Mouse (Mus musculus): Measurements from ENCODE around the gene Smoc1. TPM values are rescaled to one million over a fixed set of nuclear protein-coding genes. Genes with fewer than 3 reads are reported as not detected.

Gene Smoc1
- polyA plus RNA-seq, 1 experiment from 2014 or later, result 1.6 TPM

DNA sequence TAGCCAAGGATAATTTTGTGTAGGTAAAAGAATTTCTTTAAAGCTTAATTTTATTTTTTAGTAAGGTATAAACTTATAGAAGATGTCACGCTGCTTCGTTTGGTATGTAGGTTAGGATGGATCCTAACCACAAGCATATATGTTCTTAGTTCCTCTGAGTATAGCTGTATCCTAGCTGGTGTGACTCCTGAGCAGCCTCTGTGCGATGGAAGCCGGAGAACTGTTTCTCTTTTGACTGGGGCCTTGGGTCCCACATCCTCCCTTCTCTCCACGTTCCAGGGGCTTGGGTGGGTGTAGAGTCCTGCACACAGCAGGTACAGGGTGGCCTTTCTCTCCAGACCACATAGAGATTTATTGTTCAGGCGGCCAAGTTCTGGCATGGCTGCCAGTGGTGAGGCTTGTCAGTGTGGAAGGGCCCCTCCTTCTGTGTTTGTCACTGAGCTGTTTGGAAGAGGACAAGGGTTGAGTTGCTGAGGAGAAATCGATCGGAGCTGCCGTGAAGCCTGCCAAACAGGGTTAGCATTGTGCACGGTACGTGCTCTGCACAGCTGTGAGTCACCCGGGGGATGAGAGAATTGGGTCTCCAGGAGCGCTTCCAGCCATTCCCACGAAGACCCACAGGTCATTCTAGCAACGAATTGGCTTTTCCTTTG is 6.9 kb downstream of the Smoc1 start:
- Histone ChIP-seq H3K4me1 (replicated peaks; ENCODE audit: control insufficient read depth, insufficient read depth, low read length) (no peaks in the 10 kb centered on the region), H3K4me2 (ENCODE audit: low read depth, low read length) (no peak overlapping the region), H3K4me3 (ENCODE audit: low read length) (no peak overlapping the region), H3K27me3 (ENCODE audit: control insufficient read depth, insufficient read depth, low read depth, low read length) (peaks cover under 1% of the 10 kb centered on the region), H3K9ac (ENCODE audit: low read length) (no peak overlapping the region), H3K27ac (ENCODE audit: low read length) (no peak overlapping the region), H3K9me3 (ENCODE audit: control insufficient read depth, low read length) (no peaks in the 10 kb centered on the region), H3K36me3 (ENCODE audit: control insufficient read depth, insufficient read depth, low read length) (no peaks in the 10 kb centered on the region)
- no peak for ATAC-seq (ENCODE audit: low read depth)
- 64% methylated on average over 15 of the region's 15 CpGs for WGBS

GRCm38 (mm10) chr12:81034042-81034417 is 7.4 kb downstream of the Smoc1 start:
- Histone ChIP-seq H3K27ac (ENCODE audit: low read length) (no peak overlapping the region), H3K4me1 (replicated peaks; ENCODE audit: control insufficient read depth, insufficient read depth, low read length) (no peaks in the 10 kb centered on the region), H3K9me3 (ENCODE audit: control insufficient read depth, low read length) (no peaks in the 10 kb centered on the region), H3K9ac (ENCODE audit: low read length) (no peak overlapping the region), H3K4me3 (ENCODE audit: low read length) (no peak overlapping the region), H3K27me3 (ENCODE audit: control insufficient read depth, insufficient read depth, low read depth, low read length) (no peaks in the 10 kb centered on the region; the same call in 1 of the 2 replicates), H3K4me2 (ENCODE audit: low read depth, low read length) (no peak overlapping the region), H3K36me3 (ENCODE audit: control insufficient read depth, insufficient read depth, low read length) (no peaks in the 10 kb centered on the region)
- 77% methylated on average over 4 of the region's 4 CpGs for WGBS
- no peak for ATAC-seq (ENCODE audit: low read depth)

DNA sequence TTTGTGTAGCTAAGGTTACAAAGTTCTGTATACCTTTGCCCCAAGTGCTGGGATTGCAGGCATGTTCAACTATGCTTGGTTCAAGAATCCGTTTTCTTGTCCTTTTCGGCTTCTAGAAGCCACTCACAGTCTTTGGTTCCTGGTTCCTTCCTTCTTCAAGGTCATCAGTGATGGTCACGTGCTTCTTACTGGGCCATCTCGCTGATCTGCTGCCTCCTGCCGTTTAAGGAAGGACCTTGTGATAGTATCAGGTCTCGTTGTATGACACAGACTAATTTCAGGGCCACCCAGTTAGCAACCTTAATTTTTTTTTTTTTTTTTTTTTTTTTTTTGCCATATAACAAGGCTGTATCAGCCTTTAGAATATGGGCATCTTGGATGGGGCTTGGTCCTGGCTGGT is 9.2 kb downstream of the Smoc1 start:
- H3K36me3 ChIP-seq (ENCODE audit: control insufficient read depth, insufficient read depth, low read length), result no peaks in the 10 kb centered on the region
- no peaks in the 10 kb centered on the region for H3K9me3 ChIP-seq (ENCODE audit: control insufficient read depth, low read length)
- H3K4me1 ChIP-seq (replicated peaks; ENCODE audit: control insufficient read depth, insufficient read depth, low read length), result no peaks in the 10 kb centered on the region
- H3K4me2 ChIP-seq (ENCODE audit: low read depth, low read length), result no peak overlapping the region
- ATAC-seq (ENCODE audit: low read depth), result no peak
- H3K4me3 ChIP-seq (ENCODE audit: low read length), result no peak overlapping the region
- WGBS, result 77% methylated on average over 6 of the region's 6 CpGs
- H3K27me3 ChIP-seq (ENCODE audit: control insufficient read depth, insufficient read depth, low read depth, low read length), result no peaks in the 10 kb centered on the region
- no peak overlapping the region for H3K27ac ChIP-seq (ENCODE audit: low read length)
- H3K9ac ChIP-seq (ENCODE audit: low read length), result no peak overlapping the region

DNA sequence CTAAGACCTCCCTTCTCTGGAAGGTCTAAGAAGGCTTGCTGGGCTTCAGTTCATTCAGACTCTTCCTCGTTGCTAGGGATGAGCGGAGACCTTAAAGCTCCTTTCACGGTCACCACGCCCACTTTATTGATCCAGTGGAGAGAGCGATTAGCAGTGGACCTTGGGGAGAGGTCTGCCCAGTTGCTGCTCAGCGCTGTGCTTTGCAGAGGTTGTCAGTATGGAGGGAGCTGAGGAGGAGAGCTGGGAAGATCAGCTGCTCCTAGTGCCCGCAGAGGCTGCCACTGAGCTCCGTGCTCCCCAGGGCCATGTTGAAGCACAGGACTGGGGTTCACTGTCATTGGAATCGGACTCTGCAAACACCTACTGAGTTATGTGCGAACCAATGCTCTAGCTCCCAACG is 17.0 kb downstream of the Smoc1 start:
- 78% methylated on average over 11 of the region's 11 CpGs for WGBS
- Histone ChIP-seq H3K4me2 (ENCODE audit: low read depth, low read length) (no peak overlapping the region), H3K4me1 (replicated peaks; ENCODE audit: control insufficient read depth, insufficient read depth, low read length) (no peaks in the 10 kb centered on the region), H3K9ac (ENCODE audit: low read length) (no peak overlapping the region), H3K36me3 (ENCODE audit: control insufficient read depth, insufficient read depth, low read length) (no peaks in the 10 kb centered on the region), H3K9me3 (ENCODE audit: control insufficient read depth, low read length) (no peaks in the 10 kb centered on the region), H3K4me3 (ENCODE audit: low read length) (no peak overlapping the region), H3K27me3 (ENCODE audit: control insufficient read depth, insufficient read depth, low read depth, low read length) (no peaks in the 10 kb centered on the region), H3K27ac (ENCODE audit: low read length) (no peak overlapping the region)
- ATAC-seq (ENCODE audit: low read depth), result no peak

- Histone ChIP-seq H3K27me3 (ENCODE audit: control insufficient read depth, insufficient read depth, low read depth, low read length) (no peaks in the 10 kb centered on the region), H3K4me1 (replicated peaks; ENCODE audit: control insufficient read depth, insufficient read depth, low read length) (no peaks in the 10 kb centered on the region), H3K4me3 (ENCODE audit: low read length) (no peak overlapping the region), H3K27ac (ENCODE audit: low read length) (no peak overlapping the region), H3K9me3 (ENCODE audit: control insufficient read depth, low read length) (no peaks in the 10 kb centered on the region), H3K36me3 (ENCODE audit: control insufficient read depth, insufficient read depth, low read length) (no peaks in the 10 kb centered on the region), H3K9ac (ENCODE audit: low read length) (no peak overlapping the region), H3K4me2 (ENCODE audit: low read depth, low read length) (no peak overlapping the region)
- WGBS, result 80% methylated on average over 5 of the region's 5 CpGs
- no peak for ATAC-seq (ENCODE audit: low read depth)
These were observed 20.3 kb downstream of the Smoc1 start for GRCm38 (mm10) chr12:81046926-81047325.

DNA sequence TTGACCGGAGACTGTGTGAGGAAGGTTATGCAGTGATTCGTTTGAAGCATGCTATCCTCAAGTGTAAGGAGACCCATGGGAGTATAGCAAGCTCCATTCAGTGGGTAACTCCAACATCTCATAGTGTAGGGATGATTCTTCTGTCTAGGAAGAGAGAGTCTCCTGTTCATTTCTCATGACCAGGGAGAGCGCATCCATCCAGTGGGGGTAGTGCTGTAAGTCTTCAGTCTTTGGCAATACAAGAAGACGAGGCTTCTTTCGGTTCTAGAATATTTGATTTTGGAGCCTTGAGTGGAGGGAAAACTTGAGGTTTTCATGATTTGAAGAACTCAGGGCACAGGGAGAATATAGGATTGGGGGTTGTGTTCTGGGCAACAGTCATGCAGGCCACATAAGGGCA is 23.1 kb downstream of the Smoc1 start:
- no peaks in the 10 kb centered on the region for H3K4me1 ChIP-seq (replicated peaks; ENCODE audit: control insufficient read depth, insufficient read depth, low read length)
- WGBS, result 84% methylated on average over 5 of the region's 5 CpGs
- no peaks in the 10 kb centered on the region for H3K27me3 ChIP-seq (ENCODE audit: control insufficient read depth, insufficient read depth, low read depth, low read length)
- no peaks in the 10 kb centered on the region for H3K36me3 ChIP-seq (ENCODE audit: control insufficient read depth, insufficient read depth, low read length)
- no peak overlapping the region for H3K4me2 ChIP-seq (ENCODE audit: low read depth, low read length)
- no peaks in the 10 kb centered on the region for H3K9me3 ChIP-seq (ENCODE audit: control insufficient read depth, low read length)
- H3K27ac ChIP-seq (ENCODE audit: low read length), result no peak overlapping the region
- no peak overlapping the region for H3K9ac ChIP-seq (ENCODE audit: low read length)
- H3K4me3 ChIP-seq (ENCODE audit: low read length), result no peak overlapping the region
- no peak for ATAC-seq (ENCODE audit: low read depth)

DNA sequence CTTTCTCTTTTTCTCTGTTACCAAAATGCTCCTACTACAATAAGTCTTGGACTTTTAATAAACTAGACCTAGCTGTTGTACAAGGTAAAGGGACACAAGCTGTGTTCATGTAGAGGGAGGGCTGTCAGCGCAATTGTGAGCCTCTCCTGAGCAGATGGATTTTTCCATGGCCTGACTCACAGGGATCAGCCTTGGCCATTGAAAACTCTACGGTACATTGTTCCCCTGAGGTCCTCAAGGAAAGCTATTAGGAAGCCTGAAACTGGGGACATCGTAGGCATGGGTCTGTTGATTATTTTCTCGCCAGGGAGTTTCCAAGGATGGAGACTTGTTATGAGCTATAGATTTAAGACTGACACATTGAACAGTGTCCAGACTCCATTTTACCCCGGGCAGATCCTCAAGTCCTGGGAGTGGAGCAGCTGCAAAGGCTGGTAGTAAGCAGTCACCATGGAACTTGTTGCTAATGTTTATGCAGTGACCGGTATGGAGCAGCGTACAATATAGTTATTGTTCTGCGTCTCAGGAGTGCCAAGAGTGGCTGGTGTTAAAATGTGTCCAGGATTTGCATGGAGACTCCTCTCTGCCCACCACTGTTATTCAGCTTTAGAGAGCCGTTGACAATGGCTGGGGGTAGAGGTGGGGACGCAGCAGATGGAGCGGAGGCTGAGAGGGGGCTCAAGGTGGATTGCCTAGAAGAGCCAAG is 28.5 kb downstream of the Smoc1 start:
- Histone ChIP-seq H3K4me1 (replicated peaks; ENCODE audit: control insufficient read depth, insufficient read depth, low read length) (no peaks in the 10 kb centered on the region), H3K9me3 (ENCODE audit: control insufficient read depth, low read length) (no peaks in the 10 kb centered on the region), H3K4me2 (ENCODE audit: low read depth, low read length) (no peak overlapping the region), H3K4me3 (ENCODE audit: low read length) (no peak overlapping the region), H3K27ac (ENCODE audit: low read length) (no peak overlapping the region), H3K9ac (ENCODE audit: low read length) (no peak overlapping the region), H3K27me3 (ENCODE audit: control insufficient read depth, insufficient read depth, low read depth, low read length) (no peaks in the 10 kb centered on the region), H3K36me3 (ENCODE audit: control insufficient read depth, insufficient read depth, low read length) (no peaks in the 10 kb centered on the region)
- WGBS, result 67% methylated on average over 11 of the region's 11 CpGs
- no peak for ATAC-seq (ENCODE audit: low read depth)

DNA sequence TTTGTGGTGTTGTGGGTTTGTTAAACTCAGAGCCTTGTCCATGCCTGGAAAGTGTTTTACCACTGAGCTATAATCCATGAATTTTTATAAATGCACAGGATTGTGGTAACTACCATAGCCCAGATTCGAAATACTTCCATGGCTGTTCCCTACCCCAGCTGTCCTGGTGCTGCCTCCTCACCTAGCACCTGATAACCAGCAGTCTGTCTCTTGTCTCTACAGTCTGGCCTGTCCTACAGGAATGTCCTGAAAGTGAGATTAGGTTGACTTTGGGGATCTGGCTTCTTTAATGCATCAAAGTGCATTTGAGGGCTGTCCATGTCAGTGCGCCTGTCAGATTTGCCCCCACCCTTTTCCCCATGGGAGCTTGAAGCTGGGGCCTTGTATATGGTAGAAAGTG is 29.2 kb downstream of the Smoc1 start:
- H3K27ac ChIP-seq (ENCODE audit: low read length), result no peak overlapping the region
- no peaks in the 10 kb centered on the region for H3K27me3 ChIP-seq (ENCODE audit: control insufficient read depth, insufficient read depth, low read depth, low read length)
- no peaks in the 10 kb centered on the region for H3K4me1 ChIP-seq (replicated peaks; ENCODE audit: control insufficient read depth, insufficient read depth, low read length)
- 77% methylated on average over 2 of the region's 2 CpGs for WGBS
- no peak overlapping the region for H3K9ac ChIP-seq (ENCODE audit: low read length)
- H3K4me2 ChIP-seq (ENCODE audit: low read depth, low read length), result no peak overlapping the region
- no peak overlapping the region for H3K4me3 ChIP-seq (ENCODE audit: low read length)
- no peaks in the 10 kb centered on the region for H3K36me3 ChIP-seq (ENCODE audit: control insufficient read depth, insufficient read depth, low read length)
- H3K9me3 ChIP-seq (ENCODE audit: control insufficient read depth, low read length), result no peaks in the 10 kb centered on the region
- ATAC-seq (ENCODE audit: low read depth), result no peak

DNA sequence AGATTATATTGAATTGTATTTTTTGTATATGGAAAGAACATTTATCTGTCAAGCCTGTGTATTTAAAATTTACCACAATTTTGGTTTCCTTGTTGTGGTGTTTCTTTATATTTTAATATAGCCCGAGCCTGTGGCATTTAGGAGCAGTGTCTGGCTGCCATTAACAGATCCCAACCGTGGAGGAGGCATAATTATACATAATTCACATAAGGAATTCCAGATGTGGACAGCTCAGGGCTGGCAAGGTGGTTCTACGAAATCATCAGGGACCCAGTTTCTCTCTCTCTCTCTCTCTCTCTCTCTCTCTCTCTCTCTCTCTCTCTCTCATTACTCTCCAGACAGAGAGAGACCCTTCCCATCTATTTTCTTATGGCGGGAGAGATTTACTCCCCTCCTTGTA is 31.0 kb downstream of the Smoc1 start:
- ATAC-seq (ENCODE audit: low read depth), result no peak
- H3K27ac ChIP-seq (ENCODE audit: low read length), result no peak overlapping the region
- H3K9ac ChIP-seq (ENCODE audit: low read length), result no peak overlapping the region
- no peaks in the 10 kb centered on the region for H3K4me1 ChIP-seq (replicated peaks; ENCODE audit: control insufficient read depth, insufficient read depth, low read length)
- H3K36me3 ChIP-seq (ENCODE audit: control insufficient read depth, insufficient read depth, low read length), result no peaks in the 10 kb centered on the region
- WGBS, result 74% methylated on average over 4 of the region's 4 CpGs
- H3K27me3 ChIP-seq (ENCODE audit: control insufficient read depth, insufficient read depth, low read depth, low read length), result no peaks in the 10 kb centered on the region
- no peak overlapping the region for H3K4me3 ChIP-seq (ENCODE audit: low read length)
- H3K4me2 ChIP-seq (ENCODE audit: low read depth, low read length), result no peak overlapping the region
- no peaks in the 10 kb centered on the region for H3K9me3 ChIP-seq (ENCODE audit: control insufficient read depth, low read length)

All from lung, embryonic 16.5 days (tissue).